Mouse (Mus musculus): ENCODE measurements at regions not wholly inside any gene's neighbourhood (a gene's known extent, or its start where the extent isn't known, plus 50 kb on each side); places are given as distances from the start of the nearest gene placed in this dataset.

GRCm38 (mm10) chr14:61686101-61686691 lies 78.9 kb downstream of the Kcnrg start:
- TF ChIP-seq POLR2A (IDR thresholded peaks at IDR 0.05; ENCODE audit: extremely low read depth, insufficient read depth, low read length) (no peak), CTCF (IDR thresholded peaks at IDR 0.05; ENCODE audit: low read depth, low read length) (no peak)

Measured in liver, adult 2 months (tissue).